Mouse (Mus musculus) kidney, embryonic 16.5 days (tissue): ENCODE results near the gene Bnipl. TPM values are rescaled to one million over a fixed set of nuclear protein-coding genes. Genes with fewer than 3 reads are reported as not detected.

Experiments
- ATAC-seq: fragments of 200-750 bp; cut with Nextera tagmentation; 2 replicates; pipeline ENCODE4 v1.8.0; 2017; ENCODE audit warnings: moderate TSS enrichment; ENCODE audit not compliant: low FRiP score, low TSS enrichment
- H3K27ac ChIP-seq: fragments of 300-500 bp; sonication (generic); 2 replicates; pipeline ENCODE4 v1.5.1; 2014; ENCODE audit warnings: low read length
- H3K27me3 ChIP-seq: fragments of 300-500 bp; sonication (generic); 2 replicates; pipeline ENCODE4 v1.6.1; 2014; ENCODE audit warnings: low read length, control low read depth, mixed read lengths; ENCODE audit not compliant: insufficient read depth
- H3K36me3 ChIP-seq: fragments of 300-500 bp; sonication (generic); 2 replicates; pipeline ENCODE4 v1.6.1; 2014; ENCODE audit warnings: low read length, control low read depth, mixed read lengths; ENCODE audit not compliant: insufficient read depth
- H3K4me1 ChIP-seq: fragments of 300-500 bp; sonication (generic); 2 replicates; pipeline ENCODE4 v1.6.1; 2014; ENCODE audit warnings: low read length, control low read depth, mixed read lengths; ENCODE audit not compliant: insufficient read depth
- H3K4me2 ChIP-seq: fragments of 300-500 bp; sonication (generic); replicated peaks from 2 replicates; pipeline ENCODE4 v1.6.1; 2014; ENCODE audit warnings: low read depth, low read length
- H3K4me3 ChIP-seq: fragments of 300-500 bp; sonication (generic); 2 replicates; pipeline ENCODE4 v1.5.1; 2014; ENCODE audit warnings: mild to moderate bottlenecking, low read length
- H3K9ac ChIP-seq: fragments of 300-500 bp; sonication (generic); replicated peaks from 2 replicates; pipeline ENCODE4 v1.6.1; 2014; ENCODE audit warnings: low read length
- H3K9me3 ChIP-seq: fragments of 300-500 bp; sonication (generic); 2 replicates; pipeline ENCODE4 v1.6.1; 2016; ENCODE audit warnings: low read length, control low read depth
- WGBS: fragments of 180-500 bp; shearing (Covaris S2); extraction: QIAGEN DNeasy Blood & Tissue Kit; methylation state at CpG from one replicate; pipeline ENCODE4 v1.1.7; 2014; 5-methylcytosine and 5-hydroxymethylcytosine counted together
- polyA plus RNA-seq: library from polyadenylated mRNA; unstranded; fragments of >200 nt; fragmentation: Nextera tagmentation; extraction: Ambion mirVana; gene quantifications from 2 replicates; pipeline ENCODE4 v1.2.1, GENCODE M21; 2015

Bnipl gene
- polyA plus RNA-seq: 0.41 and 0.82 TPM in 2 replicates

DNA sequence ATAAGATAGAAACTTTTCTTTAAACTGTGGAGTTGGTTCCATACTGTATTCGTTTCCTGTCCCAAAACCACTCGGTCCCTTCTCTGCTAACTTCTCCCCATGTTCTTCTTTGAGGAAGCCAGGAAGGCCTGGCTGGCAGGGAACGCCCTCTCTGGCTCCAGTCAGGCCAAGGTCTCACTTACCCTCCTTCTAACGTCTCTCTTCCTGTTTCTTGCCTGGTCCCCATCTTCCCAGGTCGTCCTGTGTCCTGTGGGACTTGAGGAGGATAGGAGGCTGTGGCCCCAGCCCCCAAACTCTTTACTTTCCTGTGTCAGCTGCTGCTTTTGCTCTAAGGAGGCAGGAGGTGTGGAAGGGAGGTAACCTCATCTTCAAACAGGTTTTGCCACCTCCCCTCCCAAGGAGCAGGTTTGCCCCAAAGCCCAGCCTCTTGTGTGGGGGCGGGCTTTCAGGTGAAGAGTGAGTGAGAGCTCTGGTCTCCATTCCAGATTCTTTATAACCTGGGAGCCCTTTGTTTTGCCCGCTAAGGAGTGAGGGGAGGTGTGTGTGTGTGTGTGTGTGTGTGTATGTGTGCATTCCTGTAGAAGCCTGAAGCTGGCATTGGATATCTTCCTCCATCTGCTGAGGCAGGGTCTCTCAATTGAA lies at the start of gene Bnipl:
Gene Bnipl (minus strand): TSS at position 411 of the 642 bp plus-strand sequence.
- H3K9ac ChIP-seq: no peak within 1 kb of the TSS
- peaks cover 3% of the 10 kb centered on the region; the same call in 1 of the 2 replicates for H3K4me1 ChIP-seq
- H3K36me3 ChIP-seq: peaks cover 12% of the 10 kb centered on the region
- H3K9me3 ChIP-seq: no peaks in the 10 kb centered on the region
- H3K4me2 ChIP-seq: no peak within 1 kb of the TSS; the same call in 1 of the 2 replicates
- 0 out of 2 replicates have a peak within 1 kb of the TSS, but pooled peaks have one; percentile 50 for H3K27ac ChIP-seq
- WGBS: 50% methylated on average over 7 of the region's 7 CpGs
- no peaks in the 10 kb centered on the region for H3K27me3 ChIP-seq
- 0 out of 2 replicates have a peak, but pooled peaks have one; percentile 31 for ATAC-seq
- no peak within 1 kb of the TSS for H3K4me3 ChIP-seq

DNA sequence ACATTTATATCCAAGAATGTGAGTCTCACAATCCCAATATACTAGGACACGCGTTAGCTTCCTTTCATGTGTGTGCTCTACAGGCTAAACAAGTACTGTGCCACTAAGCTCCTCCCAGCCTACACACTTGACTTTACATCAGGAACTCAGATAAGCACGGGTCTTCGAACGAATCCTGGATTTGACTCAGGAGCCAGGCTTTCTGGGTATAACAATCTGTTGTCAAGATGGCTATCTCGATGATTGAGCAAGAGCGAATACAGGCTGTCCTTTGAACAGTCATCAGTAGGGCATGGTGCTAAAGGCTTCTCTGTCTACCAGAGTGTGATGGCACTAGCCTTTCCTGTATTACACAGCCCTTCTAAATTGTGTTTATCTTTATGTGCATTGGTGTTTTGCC lies 47.0 kb upstream of the Bnipl start:
- Histone ChIP-seq H3K9ac (no peak overlapping the region), H3K27ac (no peak overlapping the region), H3K4me1 (peaks cover 11% of the 10 kb centered on the region), H3K36me3 (peaks cover 25% of the 10 kb centered on the region), H3K9me3 (no peaks in the 10 kb centered on the region), H3K4me2 (no peak overlapping the region), H3K4me3 (no peak overlapping the region), H3K27me3 (no peaks in the 10 kb centered on the region)
- 82% methylated on average over 7 of the region's 7 CpGs for WGBS
- no peak for ATAC-seq

DNA sequence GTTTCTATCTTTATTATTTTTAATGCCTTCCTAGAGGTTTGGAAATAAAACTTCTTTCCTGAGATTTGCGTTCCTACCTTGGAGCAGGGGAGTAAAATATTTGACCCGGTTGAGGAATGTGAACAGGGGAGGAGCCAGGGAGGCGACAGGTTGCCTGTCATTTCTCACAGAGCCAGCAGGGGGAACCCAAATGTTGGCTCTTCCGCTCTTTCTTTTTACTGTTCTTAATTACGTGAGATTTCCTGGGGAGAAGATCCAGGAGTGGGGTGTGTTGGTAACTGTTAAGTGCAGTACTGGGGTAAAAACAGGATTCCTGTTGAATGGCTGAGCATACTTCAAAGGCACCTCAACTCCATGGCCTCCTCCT lies 45.1 kb upstream of the Bnipl start:
- WGBS: 13% methylated on average over 5 of the region's 5 CpGs
- Histone ChIP-seq H3K27me3 (no peaks in the 10 kb centered on the region), H3K9me3 (no peaks in the 10 kb centered on the region), H3K4me1 (peaks cover 11% of the 10 kb centered on the region), H3K4me2 (no peak overlapping the region), H3K27ac (peak overlapping the region; percentile 35; the same call in 1 of the 2 replicates), H3K9ac (0 out of 2 replicates have a peak overlapping the region, but pooled peaks have one; percentile 27), H3K4me3 (no peak overlapping the region), H3K36me3 (peaks cover 29% of the 10 kb centered on the region)
- ATAC-seq: peak; percentile 41; the same call in 1 of the 2 replicates

DNA sequence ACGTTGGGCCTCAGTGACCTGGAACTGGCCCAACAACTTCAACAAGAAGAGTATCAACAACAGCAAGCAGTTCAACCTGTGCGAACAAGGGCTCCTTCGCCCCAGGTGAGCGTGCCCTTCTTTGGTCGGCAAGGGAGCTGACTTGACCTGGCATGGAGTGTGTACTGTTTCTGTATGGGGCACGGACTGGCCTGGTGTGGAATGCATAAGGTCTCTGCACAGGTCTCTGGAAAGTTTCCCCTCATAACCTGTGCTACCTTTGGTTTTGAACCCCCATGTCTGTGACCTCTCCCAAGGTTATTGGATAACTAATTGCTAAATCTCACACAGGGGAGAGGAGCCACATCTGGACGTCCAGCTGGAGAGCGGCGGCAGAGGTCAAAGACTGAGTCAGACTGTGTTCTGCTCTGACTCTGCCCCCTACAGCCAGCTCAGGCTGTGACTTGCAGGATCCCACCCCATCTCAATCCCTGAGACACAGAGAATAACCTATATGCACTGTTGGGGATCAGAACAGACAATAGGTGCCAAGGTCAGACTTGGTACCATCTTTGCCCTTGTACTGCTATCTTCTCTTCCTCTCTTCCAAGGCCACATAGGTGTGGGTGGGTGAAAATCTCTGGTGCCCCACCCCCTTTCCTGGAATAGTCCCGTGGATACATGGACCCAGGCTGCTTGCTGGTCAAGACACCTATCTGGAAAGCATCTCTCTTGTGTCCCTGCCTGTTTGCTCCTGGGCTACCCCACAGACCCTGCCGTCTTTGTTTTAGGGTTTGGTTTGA lies 44.5 kb upstream of the Bnipl start:
- H3K9me3 ChIP-seq: no peaks in the 10 kb centered on the region
- no peaks in the 10 kb centered on the region for H3K27me3 ChIP-seq
- peak overlapping the region; percentile 35; the same call in 1 of the 2 replicates for H3K27ac ChIP-seq
- H3K4me2 ChIP-seq: no peak overlapping the region
- WGBS: 70% methylated on average over 11 of the region's 11 CpGs
- H3K9ac ChIP-seq: peak overlapping the region; percentile 27; the same call in 1 of the 2 replicates
- peak; percentile 42; the same call in 1 of the 2 replicates for ATAC-seq
- H3K36me3 ChIP-seq: peaks cover 35% of the 10 kb centered on the region
- H3K4me1 ChIP-seq: peaks cover 11% of the 10 kb centered on the region
- no peak overlapping the region for H3K4me3 ChIP-seq

DNA sequence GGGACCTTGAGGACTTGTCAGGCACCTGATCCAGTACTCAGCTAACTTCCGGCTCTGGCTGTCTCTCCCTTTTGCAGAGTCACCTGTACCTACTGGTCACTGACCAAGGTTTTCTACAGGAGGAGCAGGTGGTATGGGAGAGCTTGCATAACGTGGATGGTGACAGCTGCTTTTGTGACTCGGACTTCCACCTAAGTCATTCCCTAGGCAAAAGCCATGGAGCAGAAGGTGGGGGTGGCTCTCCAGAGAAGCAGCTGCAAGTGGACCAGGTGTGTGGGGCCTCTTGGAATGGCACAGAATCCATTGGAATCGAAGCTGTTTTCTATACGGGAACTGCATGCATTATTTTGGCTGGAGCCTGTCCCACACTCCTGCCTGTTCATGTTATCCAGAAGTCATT lies 43.7 kb upstream of the Bnipl start:
- no peaks in the 10 kb centered on the region for H3K9me3 ChIP-seq
- no peak overlapping the region for H3K9ac ChIP-seq
- no peak for ATAC-seq
- 86% methylated on average over 5 of the region's 5 CpGs for WGBS
- H3K27me3 ChIP-seq: no peaks in the 10 kb centered on the region
- H3K4me3 ChIP-seq: no peak overlapping the region
- H3K27ac ChIP-seq: no peak overlapping the region
- peaks cover 11% of the 10 kb centered on the region for H3K4me1 ChIP-seq
- peaks cover 35% of the 10 kb centered on the region for H3K36me3 ChIP-seq
- no peak overlapping the region for H3K4me2 ChIP-seq

DNA sequence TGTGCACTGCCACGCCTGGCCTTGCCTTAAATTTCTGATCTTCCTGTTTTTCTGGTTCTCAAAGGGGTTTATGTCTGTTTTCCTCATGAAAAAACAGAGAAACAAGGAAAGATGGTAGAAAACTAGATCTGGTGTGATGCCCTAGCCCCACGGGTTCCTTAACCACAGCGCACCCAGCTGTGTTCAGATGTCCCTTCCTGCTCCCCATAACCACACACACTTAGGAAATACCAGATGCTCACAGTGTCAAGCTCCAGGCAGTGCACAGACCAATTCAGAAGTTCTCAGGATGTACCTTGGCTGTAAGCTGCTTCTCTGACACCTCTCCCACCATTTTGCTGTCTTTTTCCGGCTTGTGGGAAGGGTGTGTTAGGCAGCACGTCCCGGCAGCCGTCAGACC lies 43.3 kb upstream of the Bnipl start:
- Histone ChIP-seq H3K4me1 (peaks cover 11% of the 10 kb centered on the region), H3K9me3 (no peaks in the 10 kb centered on the region), H3K27ac (no peak overlapping the region), H3K9ac (no peak overlapping the region), H3K4me3 (no peak overlapping the region), H3K4me2 (no peak overlapping the region), H3K27me3 (no peaks in the 10 kb centered on the region), H3K36me3 (peaks cover 35% of the 10 kb centered on the region)
- ATAC-seq: no peak
- 89% methylated on average over 7 of the region's 7 CpGs for WGBS

DNA sequence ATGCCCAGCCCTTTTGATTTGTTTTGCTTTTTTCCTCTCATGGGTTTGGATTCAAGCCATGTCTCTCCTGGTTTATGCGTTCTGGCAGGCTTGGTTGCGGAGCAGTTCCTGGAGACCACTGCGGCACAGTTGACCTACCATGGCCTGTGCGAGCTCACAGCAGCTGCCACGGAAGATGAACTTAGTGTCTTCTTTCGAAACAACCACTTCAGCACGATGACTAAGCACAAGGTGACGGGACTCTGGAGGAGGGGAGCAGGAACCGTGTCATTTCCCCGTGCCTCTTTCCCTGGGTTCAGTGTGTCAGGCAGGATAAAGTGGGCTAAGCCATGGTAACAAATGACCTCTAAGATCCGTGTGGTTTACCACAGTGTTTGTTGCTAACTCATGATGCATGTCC lies 42.5 kb upstream of the Bnipl start:
- H3K36me3 ChIP-seq: peaks cover 38% of the 10 kb centered on the region
- no peaks in the 10 kb centered on the region for H3K9me3 ChIP-seq
- no peak overlapping the region for H3K4me2 ChIP-seq
- H3K4me3 ChIP-seq: no peak overlapping the region
- peak overlapping the region; percentile 1; the same call in 1 of the 2 replicates for H3K27ac ChIP-seq
- H3K9ac ChIP-seq: no peak overlapping the region
- ATAC-seq: no peak; the same call in 1 of the 2 replicates
- no peaks in the 10 kb centered on the region for H3K27me3 ChIP-seq
- WGBS: 42% methylated on average over 11 of the region's 11 CpGs
- peaks cover 11% of the 10 kb centered on the region for H3K4me1 ChIP-seq

DNA sequence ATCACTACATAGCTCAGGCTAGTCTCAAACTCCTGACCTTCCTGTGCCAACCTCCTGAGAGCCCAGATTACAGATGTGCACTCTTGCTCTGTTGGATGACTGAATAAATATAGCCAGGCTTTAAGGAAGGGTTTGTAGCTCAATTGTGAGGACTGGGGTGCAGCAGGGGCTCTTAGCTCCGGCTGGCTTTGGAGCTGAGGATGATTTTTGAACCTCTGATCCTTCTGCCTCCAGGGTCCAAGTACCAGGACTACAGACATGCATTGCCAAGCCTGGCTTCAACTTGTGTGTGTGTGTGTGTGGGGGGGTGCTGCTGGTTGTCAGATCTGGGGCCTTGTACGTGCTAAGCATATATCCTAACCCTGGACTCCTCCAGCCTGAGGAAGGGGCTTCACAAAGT lies 41.9 kb upstream of the Bnipl start:
- 85% methylated on average over 2 of the region's 2 CpGs for WGBS
- Histone ChIP-seq H3K36me3 (peaks cover 44% of the 10 kb centered on the region), H3K4me3 (no peak overlapping the region), H3K27ac (peak overlapping the region; percentile 1; the same call in 1 of the 2 replicates), H3K9me3 (no peaks in the 10 kb centered on the region), H3K9ac (no peak overlapping the region), H3K27me3 (no peaks in the 10 kb centered on the region), H3K4me2 (no peak overlapping the region), H3K4me1 (peaks cover 11% of the 10 kb centered on the region)
- no peak for ATAC-seq

DNA sequence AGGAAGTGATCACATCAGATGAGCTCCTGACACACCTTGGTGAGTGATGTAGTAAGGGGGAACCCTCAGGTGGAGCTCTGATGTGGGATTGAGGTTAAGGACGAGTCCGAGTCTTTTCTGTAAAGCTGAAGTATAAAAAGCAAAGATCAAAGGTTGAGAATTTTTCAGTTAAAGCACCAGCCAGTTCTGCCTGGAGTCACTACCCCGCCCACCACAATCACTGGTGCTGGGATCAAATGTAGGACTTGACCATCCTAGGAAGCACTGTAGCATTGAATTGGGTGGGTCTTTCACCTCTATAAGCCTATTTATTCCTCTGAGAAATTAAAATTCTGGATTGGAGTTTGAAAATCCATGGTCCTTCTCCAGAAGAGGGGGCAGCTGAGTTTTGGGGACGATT lies 40.0 kb upstream of the Bnipl start:
- Histone ChIP-seq H3K27ac (no peak overlapping the region), H3K4me3 (no peak overlapping the region), H3K4me2 (no peak overlapping the region), H3K9ac (no peak overlapping the region), H3K9me3 (no peaks in the 10 kb centered on the region), H3K27me3 (no peaks in the 10 kb centered on the region), H3K36me3 (peaks cover 42% of the 10 kb centered on the region), H3K4me1 (peaks cover 17% of the 10 kb centered on the region)
- ATAC-seq: no peak
- 89% methylated on average over 4 of the region's 4 CpGs for WGBS

DNA sequence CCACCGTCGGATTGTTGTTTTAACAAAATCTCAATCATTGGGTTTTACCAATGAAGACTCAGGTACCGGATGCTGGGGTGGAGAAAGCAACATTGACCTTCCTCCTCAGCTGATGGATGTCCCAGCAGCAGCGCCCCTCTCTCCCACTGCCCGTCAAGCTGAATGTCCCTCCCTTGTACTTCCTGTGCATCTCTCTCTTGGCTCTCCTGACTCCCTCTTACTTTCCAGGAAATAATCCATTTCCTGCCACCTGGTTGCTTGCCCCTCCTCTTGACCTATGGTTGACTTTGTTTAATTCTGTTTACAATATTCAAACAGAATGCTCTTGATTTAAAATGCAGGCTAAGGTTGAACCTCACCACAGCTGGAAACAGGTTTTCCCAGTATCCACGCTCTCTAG lies 39.2 kb upstream of the Bnipl start:
- ATAC-seq: no peak
- no peaks in the 10 kb centered on the region for H3K9me3 ChIP-seq
- 74% methylated on average over 6 of the region's 6 CpGs for WGBS
- H3K36me3 ChIP-seq: peaks cover 40% of the 10 kb centered on the region
- H3K4me2 ChIP-seq: no peak overlapping the region
- H3K4me1 ChIP-seq: peaks cover 20% of the 10 kb centered on the region
- no peak overlapping the region for H3K4me3 ChIP-seq
- no peak overlapping the region for H3K27ac ChIP-seq
- H3K27me3 ChIP-seq: no peaks in the 10 kb centered on the region
- H3K9ac ChIP-seq: no peak overlapping the region
